Mouse (Mus musculus) heart, adult 8-10 months (tissue): ENCODE measurements around the gene Fbxl16. TPM values are rescaled to one million over a fixed set of nuclear protein-coding genes. Genes with fewer than 3 reads are reported as not detected.
A peak's percentile ranks its signal among the peaks of the same experiment; 100 is the strongest.

ENCODE experiments used
- microRNA-seq: library from miRNA; unstranded; fragments of <30 nt; microRNA quantifications from one replicate; pipeline ENCODE4 v1.2.0, GENCODE M21; 2022
- total RNA-seq, 4 experiments: library from RNA; stranded (reverse); gene quantifications; 2 replicates each; pipeline ENCODE4 v1.2.4; 2022

Gene Fbxl16
- total RNA-seq, 4 experiments from 2014 or later, result 1.2 to 1.9 (median 1.5) TPM

Small RNA genes within 50 kb of the gene (microRNA-seq; reads per million reads assigned to microRNA genes)
- gene Mir3082 (2.5 reads per million), gene Mir6966 (2.8 reads per million, percentile 1 among the genes with 10 or more reads in this experiment)

Other genes starting within 250 kb of the Fbxl16 start
- gene Sox8, start 238.4 kb upstream of the Fbxl16 start, total RNA-seq, result under 1 TPM; 0.24 to 0.37 (median 0.32) TPM
- 10 to 100 TPM; 30.7 to 34.2 (median 33.8) TPM for gene Lmf1, start 230.0 kb upstream of the Fbxl16 start, total RNA-seq
- gene Gng13, start 91.9 kb upstream of the Fbxl16 start, total RNA-seq, result 1 to 10 TPM in 2 of 4 experiments, not detected in 2; 1.1 to 2.0 TPM
- gene Chtf18, start 81.7 kb upstream of the Fbxl16 start, total RNA-seq, result 1 to 10 TPM; 1.2 to 2.1 (median 1.6) TPM
- 1 to 10 TPM; 4.5 to 5.3 (median 4.6) TPM for gene Rpusd1, start 81.4 kb upstream of the Fbxl16 start, total RNA-seq
- not detected for gene Mslnl, start 73.0 kb upstream of the Fbxl16 start, total RNA-seq
- 10 to 100 TPM in 3 of 4 experiments, 1 to 10 TPM in 1; 9.8 to 20.9 (median 17.6) TPM for gene Msln, start 54.7 kb upstream of the Fbxl16 start, total RNA-seq
- 10 to 100 TPM; 43.8 to 48.8 (median 46.6) TPM for gene Narfl, start 35.3 kb upstream of the Fbxl16 start, total RNA-seq
- gene Haghl, start 23.4 kb upstream of the Fbxl16 start, total RNA-seq, result 10 to 100 TPM in 3 of 4 experiments, 1 to 10 TPM in 1; 8.5 to 18.4 (median 12.1) TPM
- under 1 TPM in 1 of 4 experiments, not detected in 3; 0.38 TPM for gene Ccdc78, start 22.5 kb upstream of the Fbxl16 start, total RNA-seq
- 10 to 100 TPM; 40.7 to 49.9 (median 44.9) TPM for gene Fam173a, start 16.2 kb upstream of the Fbxl16 start, total RNA-seq
- 1 to 10 TPM in 1 of 4 experiments, under 1 TPM in 1, not detected in 2; 0.72 to 1.8 TPM for gene AC134908.4, start 13.4 kb upstream of the Fbxl16 start, total RNA-seq
- gene Metrn, start 11.9 kb upstream of the Fbxl16 start, total RNA-seq, result 10 to 100 TPM; 58.8 to 75.3 (median 65.7) TPM
- 10 to 100 TPM; 11.2 to 12.6 (median 12.1) TPM for gene Wdr24, start 14.5 kb downstream of the Fbxl16 start, total RNA-seq
- gene Jmjd8, start 19.8 kb downstream of the Fbxl16 start, total RNA-seq, result 10 to 100 TPM; 34.2 to 39.6 (median 34.8) TPM
- 100 to 1,000 TPM; 129 to 137 (median 130) TPM for gene Stub1, start 24.3 kb downstream of the Fbxl16 start, total RNA-seq
- 1 to 10 TPM in 3 of 4 experiments, under 1 TPM in 1; 0.97 to 5.1 (median 1.6) TPM for gene Rhbdl1, start 28.2 kb downstream of the Fbxl16 start, total RNA-seq
- gene Gm20683, start 32.7 kb downstream of the Fbxl16 start, total RNA-seq, result 1 to 10 TPM; 2.2 to 4.4 (median 3.8) TPM
- 100 to 1,000 TPM; 128 to 153 (median 135) TPM for gene Rhot2, start 35.8 kb downstream of the Fbxl16 start, total RNA-seq
- gene Wdr90, start 52.4 kb downstream of the Fbxl16 start, total RNA-seq, result 1 to 10 TPM; 1.4 to 2.1 (median 1.6) TPM
- gene Mcrip2, start 59.7 kb downstream of the Fbxl16 start, total RNA-seq, result 100 to 1,000 TPM; 211 to 282 (median 267) TPM
- 10 to 100 TPM; 13.6 to 16.8 (median 14.5) TPM for gene Mettl26, start 66.0 kb downstream of the Fbxl16 start, total RNA-seq
- under 1 TPM; 0.44 to 0.57 (median 0.51) TPM for gene Wfikkn1, start 71.8 kb downstream of the Fbxl16 start, total RNA-seq
- 10 to 100 TPM; 17.3 to 20.1 (median 17.7) TPM for gene Rab40c, start 110.6 kb downstream of the Fbxl16 start, total RNA-seq
- 10 to 100 TPM; 37.3 to 48.3 (median 47.8) TPM for gene Pigq, start 135.9 kb downstream of the Fbxl16 start, total RNA-seq
- under 1 TPM in 1 of 4 experiments, not detected in 3; 0.41 TPM for gene Nhlrc4, start 135.9 kb downstream of the Fbxl16 start, total RNA-seq
- gene A930017K11Rik, start 143.5 kb downstream of the Fbxl16 start, total RNA-seq, result under 1 TPM; 0.24 to 0.85 (median 0.36) TPM
- gene Capn15, start 176.7 kb downstream of the Fbxl16 start, total RNA-seq, result 1 to 10 TPM; 5.4 to 8.1 (median 6.8) TPM